In the genomic region with DNA sequence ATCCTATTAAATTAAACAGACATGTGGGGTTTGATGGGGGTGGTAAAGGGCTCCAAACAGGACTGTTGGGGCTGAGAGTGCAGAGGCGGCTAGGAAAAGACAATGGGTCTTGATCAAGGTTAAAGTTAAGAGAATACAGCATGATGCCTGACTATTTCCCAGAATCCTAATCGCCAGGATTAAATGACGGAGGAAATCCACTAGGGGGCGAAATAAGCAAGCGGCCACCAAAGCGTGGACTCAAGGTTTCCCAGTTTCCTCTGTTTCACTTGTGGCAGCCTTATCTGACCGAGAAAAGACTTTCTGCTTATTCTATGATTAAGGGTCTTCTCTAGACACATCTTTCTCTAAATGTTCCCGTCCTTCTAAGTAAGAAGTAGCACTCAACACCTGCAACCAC, we compare ENCODE assay signal across 10 mouse cellular contexts. TPM values are rescaled to one million over a fixed set of nuclear protein-coding genes. Genes with fewer than 3 reads are reported as not detected.
DNase-seq lines count a peak whose midpoint lies in the region; ATAC-seq and TF ChIP-seq lines count a peak whose summit lies in the region.
"Had no signal": no experiment of that assay in that cellular context is flagged by ENCODE, and none has a peak within 500 bp of the region (broad histone marks: within the 10 kb centered on the region; RNA-seq: fewer than 3 reads in every experiment).

No protein-coding gene starts in this region.

- H3K9ac ChIP-seq in intestine, postnatal 0 days (ENCODE audit: low read depth, low read length) = no peak overlapping the region
- H3K9ac ChIP-seq in intestine, embryonic 16.5 days (ENCODE audit: low read depth, low read length) = no peak overlapping the region
- H3K9ac ChIP-seq: embryonic facial prominence, embryonic 12.5 days had no signal

- H3K36me3 ChIP-seq in intestine, postnatal 0 days (ENCODE audit: control insufficient read depth, insufficient read depth) = no peaks in the 10 kb centered on the region
- H3K36me3 ChIP-seq in intestine, embryonic 16.5 days (ENCODE audit: control insufficient read depth, insufficient read depth, low read length) = no peaks in the 10 kb centered on the region
- H3K36me3 ChIP-seq: embryonic facial prominence, embryonic 12.5 days had no signal

- H3K27me3 ChIP-seq in intestine, postnatal 0 days (replicated peaks; ENCODE audit: control insufficient read depth, insufficient read depth, low read length) = no peaks in the 10 kb centered on the region
- H3K27me3 ChIP-seq in intestine, embryonic 16.5 days (replicated peaks; ENCODE audit: control insufficient read depth, insufficient read depth, low read length) = no peaks in the 10 kb centered on the region
- H3K27me3 ChIP-seq: embryonic facial prominence, embryonic 12.5 days had no signal

- no peak overlapping the region for H3K27ac ChIP-seq in intestine, postnatal 0 days (ENCODE audit: low read depth, low read length)
- no peak overlapping the region for H3K27ac ChIP-seq in intestine, embryonic 16.5 days (ENCODE audit: low read length)
- H3K27ac ChIP-seq: embryonic facial prominence, embryonic 12.5 days had no signal

- no peaks in the 10 kb centered on the region for H3K9me3 ChIP-seq in intestine, postnatal 0 days (ENCODE audit: control insufficient read depth)
- no peaks in the 10 kb centered on the region for H3K9me3 ChIP-seq in intestine, embryonic 16.5 days (ENCODE audit: control insufficient read depth, low read length)
- H3K9me3 ChIP-seq: embryonic facial prominence, embryonic 12.5 days had no signal

- peak; percentile 77 for DNase-seq in ES-CJ7 (ENCODE audit: low read depth, low spot score)
- peak; percentile 8 for DNase-seq in c-Kit-positive CD71-positive TER-119-negative erythroid progenitor cells, embryonic 14.5 days (ENCODE audit: low read depth)
- DNase-seq in kidney, postnatal 4 days = peak; percentile 19 to 29
- DNase-seq in layer of hippocampus, postnatal 14 days (ENCODE audit: low spot score in 2 of 2) = no peak
- no peak for DNase-seq in spleen, postnatal 4 days (ENCODE audit: low spot score in 2 of 2)

- no peaks in the 10 kb centered on the region for H3K4me1 ChIP-seq in intestine, postnatal 0 days (replicated peaks; ENCODE audit: control insufficient read depth, insufficient read depth, low read length)
- no peaks in the 10 kb centered on the region for H3K4me1 ChIP-seq in intestine, embryonic 16.5 days (ENCODE audit: control insufficient read depth, insufficient read depth, low read length)
- H3K4me1 ChIP-seq: embryonic facial prominence, embryonic 12.5 days had no signal

- 29% methylated on average over 8 of the region's 8 CpGs for WGBS in intestine, postnatal 0 days
- 28% methylated on average over 8 of the region's 8 CpGs for WGBS in intestine, embryonic 16.5 days

- no peak for ATAC-seq in intestine, postnatal 0 days
- no peak for ATAC-seq in intestine, embryonic 16.5 days
- no peak for ATAC-seq in erythroid progenitor cell, adult 5-6 weeks (replicated peaks; ENCODE audit: low FRiP score, poor library complexity, severe bottlenecking)

- H3K4me3 ChIP-seq in intestine, postnatal 0 days (ENCODE audit: low read depth, low read length) = no peak overlapping the region
- no peak overlapping the region for H3K4me3 ChIP-seq in intestine, embryonic 16.5 days (ENCODE audit: low read length)
- H3K4me3 ChIP-seq: embryonic facial prominence, embryonic 12.5 days had no signal

- peak; percentile 75 for TF ChIP-seq CTCF in intestine, postnatal 0 days (IDR thresholded peaks at IDR 0.05; ENCODE audit: low read depth)

- H3K4me2 ChIP-seq in intestine, postnatal 0 days (replicated peaks; ENCODE audit: low read depth) = no peak overlapping the region
- H3K4me2 ChIP-seq in intestine, embryonic 16.5 days (ENCODE audit: low read depth, low read length) = no peak overlapping the region
- H3K4me2 ChIP-seq: embryonic facial prominence, embryonic 12.5 days had no signal

RNA-seq across cellular contexts. Expression of a gene that starts 31.2 kb away (rescaled TPM):
- 0.10 and 0.41 TPM in 2 replicates for polyA plus RNA-seq in intestine, postnatal 0 days (2015; fragmentation: Nextera tagmentation; extraction: Ambion mirVana)
- 0.13 and 0.20 TPM in 2 replicates for polyA plus RNA-seq in intestine, embryonic 16.5 days (2015; fragmentation: Nextera tagmentation; extraction: Ambion mirVana)
- not detected in 2 replicates for total RNA-seq in erythroid progenitor cell, adult 5-6 weeks (2015; ENCODE audit: low replicate concordance)
- total RNA-seq in erythroid progenitor cell, adult 5-6 weeks (2017; ENCODE audit: low replicate concordance) = not detected in 2 replicates
- total RNA-seq in layer of hippocampus, postnatal 14 days (2021) = 10 to 100 TPM; 34.4 to 38.4 TPM
- polyA plus RNA-seq: limb, embryonic 11.5 days had no signal

Comparison
In these comparisons a context has a peak if more than half of its experiments do, and no peak if none do; other contexts are left out.
1. DNase-seq: peak in ES-CJ7 (single experiment), c-Kit-positive CD71-positive TER-119-negative erythroid progenitor cells, embryonic 14.5 days (single experiment) and kidney, postnatal 4 days (2 of 2); none in layer of hippocampus, postnatal 14 days (0 of 2) and spleen, postnatal 4 days (0 of 2).
2. RNA of a gene that starts 31.2 kb away (total RNA-seq): 34.4 to 38.4 TPM in layer of hippocampus, postnatal 14 days; not detected in erythroid progenitor cell, adult 5-6 weeks; every median in the first group is over 10 times any median in the second.